Mouse (Mus musculus): ENCODE measurements around the gene Olfm2. TPM values are rescaled to one million over a fixed set of nuclear protein-coding genes. Genes with fewer than 3 reads are reported as not detected.
A peak's percentile ranks its signal among the peaks of the same experiment; 100 is the strongest.

The Olfm2 gene
- polyA plus RNA-seq, 1 experiment from 2014 or later: 0.34 TPM

GRCm38 (mm10) chr9:20781286-20781685 is 35.1 kb upstream of the Olfm2 start:
- H3K9me3 ChIP-seq (ENCODE audit: low read length): no peaks in the 10 kb centered on the region
- no peak for TF ChIP-seq EP300 (IDR thresholded peaks at IDR 0.05; ENCODE audit: low read depth)
- TF ChIP-seq CTCF (IDR thresholded peaks at IDR 0.05; ENCODE audit: low read depth): no peak
- ATAC-seq: peak; percentile 87
- no peak overlapping the region for H3K4me3 ChIP-seq (ENCODE audit: low read depth, low read length)
- H3K4me1 ChIP-seq (ENCODE audit: insufficient read depth): no peaks in the 10 kb centered on the region; the same call in 1 of the 2 replicates
- no peak overlapping the region for H3K4me2 ChIP-seq (ENCODE audit: low read depth, low read length)
- 0 out of 2 replicates have a peak, but pooled peaks cover 5% of the 10 kb centered on the region for H3K36me3 ChIP-seq (replicated peaks; ENCODE audit: insufficient read depth, low read length)
- H3K9ac ChIP-seq (replicated peaks): no peak overlapping the region
- DNase-seq: no peak
- H3K27ac ChIP-seq (ENCODE audit: low read depth): 0 out of 2 replicates have a peak overlapping the region, but pooled peaks have one; percentile 6
- H3K27me3 ChIP-seq (ENCODE audit: insufficient read depth, low read length): no peaks in the 10 kb centered on the region
- 65% methylated on average over 3 of the region's 3 CpGs for whole genome bisulfite sequencing (ENCODE audit: insufficient replicate concordance)

- DNase-seq: no peak
- no peak overlapping the region for H3K4me3 ChIP-seq (ENCODE audit: low read depth, low read length)
- H3K4me2 ChIP-seq (ENCODE audit: low read depth, low read length): no peak overlapping the region
- H3K27me3 ChIP-seq (ENCODE audit: insufficient read depth, low read length): 0 out of 2 replicates have a peak, but pooled peaks cover 3% of the 10 kb centered on the region
- TF ChIP-seq EP300 (IDR thresholded peaks at IDR 0.05; ENCODE audit: low read depth): no peak
- 25% methylated on average over 2 of the region's 2 CpGs for WGBS (ENCODE audit: insufficient replicate concordance)
- H3K36me3 ChIP-seq (replicated peaks; ENCODE audit: insufficient read depth, low read length): no peaks in the 10 kb centered on the region
- H3K9me3 ChIP-seq (ENCODE audit: low read length): no peaks in the 10 kb centered on the region
- H3K27ac ChIP-seq (ENCODE audit: low read depth): no peak overlapping the region
- ATAC-seq: no peak
- no peaks in the 10 kb centered on the region for H3K4me1 ChIP-seq (ENCODE audit: insufficient read depth)
- H3K9ac ChIP-seq (replicated peaks): no peak overlapping the region
These were observed 19.1 kb upstream of the Olfm2 start for GRCm38 (mm10) chr9:20765274-20765673.

GRCm38 (mm10) chr9:20763099-20763498 is 16.9 kb upstream of the Olfm2 start:
- no peak overlapping the region for H3K4me3 ChIP-seq (ENCODE audit: low read depth, low read length)
- H3K9me3 ChIP-seq (ENCODE audit: low read length): no peaks in the 10 kb centered on the region
- H3K4me2 ChIP-seq (ENCODE audit: low read depth, low read length): no peak overlapping the region
- no peak for ATAC-seq
- 0 out of 2 replicates have a peak, but pooled peaks cover 3% of the 10 kb centered on the region for H3K27me3 ChIP-seq (ENCODE audit: insufficient read depth, low read length)
- no peak overlapping the region for H3K27ac ChIP-seq (ENCODE audit: low read depth)
- H3K9ac ChIP-seq (replicated peaks): no peak overlapping the region
- TF ChIP-seq EP300 (IDR thresholded peaks at IDR 0.05; ENCODE audit: low read depth) (no peak), CTCF (IDR thresholded peaks at IDR 0.05; ENCODE audit: low read depth) (no peak)
- H3K4me1 ChIP-seq (ENCODE audit: insufficient read depth): no peaks in the 10 kb centered on the region
- H3K36me3 ChIP-seq (replicated peaks; ENCODE audit: insufficient read depth, low read length): no peaks in the 10 kb centered on the region
- WGBS (ENCODE audit: insufficient replicate concordance): 86% methylated on average over 1 of the region's 1 CpGs
- DNase-seq: no peak

- no peak overlapping the region for H3K27ac ChIP-seq (ENCODE audit: low read depth)
- TF ChIP-seq EP300 (IDR thresholded peaks at IDR 0.05; ENCODE audit: low read depth) (no peak), CTCF (IDR thresholded peaks at IDR 0.05; ENCODE audit: low read depth) (no peak)
- whole genome bisulfite sequencing (ENCODE audit: insufficient replicate concordance): 57% methylated on average over 7 of the region's 7 CpGs
- no peak for ATAC-seq
- H3K36me3 ChIP-seq (replicated peaks; ENCODE audit: insufficient read depth, low read length): no peaks in the 10 kb centered on the region
- no peak overlapping the region for H3K9ac ChIP-seq (replicated peaks)
- H3K4me2 ChIP-seq (ENCODE audit: low read depth, low read length): no peak overlapping the region
- 0 out of 2 replicates have a peak, but pooled peaks cover 3% of the 10 kb centered on the region for H3K27me3 ChIP-seq (ENCODE audit: insufficient read depth, low read length)
- no peak overlapping the region for H3K4me3 ChIP-seq (ENCODE audit: low read depth, low read length)
- peaks cover 1% of the 10 kb centered on the region; the same call in 1 of the 2 replicates for H3K4me1 ChIP-seq (ENCODE audit: insufficient read depth)
- H3K9me3 ChIP-seq (ENCODE audit: low read length): no peaks in the 10 kb centered on the region
- no peak for DNase-seq
These were observed 16.2 kb upstream of the Olfm2 start for GRCm38 (mm10) chr9:20762197-20762961.

DNA sequence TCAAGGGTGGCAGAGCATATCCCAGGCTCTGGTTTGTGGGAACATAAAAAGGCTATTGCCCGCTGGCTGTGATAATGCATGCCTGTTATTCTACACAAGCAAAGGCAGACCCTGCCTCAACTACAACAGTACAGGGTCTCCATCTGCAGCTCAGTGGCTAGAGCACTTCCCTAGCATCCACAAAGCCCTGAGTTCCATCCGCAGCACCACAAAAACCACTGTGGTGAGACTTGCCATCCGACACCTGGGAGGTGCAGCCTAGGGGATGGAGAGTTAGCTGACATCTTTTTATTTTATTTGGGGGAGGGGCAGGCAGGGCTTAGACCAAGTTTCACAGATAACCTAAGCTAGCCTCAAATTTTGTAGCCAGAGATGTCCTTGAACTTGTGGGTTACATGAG is 15.2 kb upstream of the Olfm2 start:
- 59% methylated on average over 3 of the region's 3 CpGs for WGBS (ENCODE audit: insufficient replicate concordance)

GRCm38 (mm10) chr9:20760813-20761212 is 14.7 kb upstream of the Olfm2 start:
- TF ChIP-seq EP300 (IDR thresholded peaks at IDR 0.05; ENCODE audit: low read depth): no peak
- H3K9ac ChIP-seq (replicated peaks): no peak overlapping the region
- peak; percentile 28 for ATAC-seq
- H3K4me1 ChIP-seq (ENCODE audit: insufficient read depth): peaks cover 8% of the 10 kb centered on the region
- H3K27me3 ChIP-seq (ENCODE audit: insufficient read depth, low read length): 0 out of 2 replicates have a peak, but pooled peaks cover 3% of the 10 kb centered on the region
- WGBS (ENCODE audit: insufficient replicate concordance): 22% methylated on average over 12 of the region's 12 CpGs
- no peak overlapping the region for H3K4me2 ChIP-seq (ENCODE audit: low read depth, low read length)
- no peaks in the 10 kb centered on the region for H3K36me3 ChIP-seq (replicated peaks; ENCODE audit: insufficient read depth, low read length)
- no peaks in the 10 kb centered on the region for H3K9me3 ChIP-seq (ENCODE audit: low read length)
- peak; percentile 42 for DNase-seq
- no peak overlapping the region for H3K4me3 ChIP-seq (ENCODE audit: low read depth, low read length)
- no peak overlapping the region for H3K27ac ChIP-seq (ENCODE audit: low read depth)

More for the DNA sequence above, 15.2 kb upstream of the Olfm2 start:
- Histone ChIP-seq H3K9ac (replicated peaks) (no peak overlapping the region), H3K27ac (ENCODE audit: low read depth) (no peak overlapping the region), H3K9me3 (ENCODE audit: low read length) (no peaks in the 10 kb centered on the region), H3K27me3 (ENCODE audit: insufficient read depth, low read length) (0 out of 2 replicates have a peak, but pooled peaks cover 3% of the 10 kb centered on the region), H3K4me3 (ENCODE audit: low read depth, low read length) (no peak overlapping the region), H3K4me1 (ENCODE audit: insufficient read depth) (peaks cover 8% of the 10 kb centered on the region), H3K4me2 (ENCODE audit: low read depth, low read length) (no peak overlapping the region), H3K36me3 (replicated peaks; ENCODE audit: insufficient read depth, low read length) (no peaks in the 10 kb centered on the region)
- DNase-seq: no peak
- TF ChIP-seq EP300 (IDR thresholded peaks at IDR 0.05; ENCODE audit: low read depth) (no peak), CTCF (IDR thresholded peaks at IDR 0.05; ENCODE audit: low read depth) (no peak)
- no peak for ATAC-seq

Measured in liver, postnatal 0 days (tissue).